Mouse (Mus musculus) CH12.LX (cell line): ENCODE measurements around the gene Gm27021. TPM values are rescaled to one million over a fixed set of nuclear protein-coding genes. Genes with fewer than 3 reads are reported as not detected.

Experiments used
- DNase-seq: peaks from one replicate; pipeline ENCODE4 v3.0.0-alpha.2; 2013; ENCODE audit errors: extremely low read depth
- H3K27ac ChIP-seq: 2 replicates; pipeline ENCODE4 v1.5.1; 2012; ENCODE audit warnings: low read depth, mild to moderate bottlenecking, control low read depth, moderate library complexity; ENCODE audit not compliant: insufficient read depth
- H3K27me3 ChIP-seq: replicated peaks from 2 replicates; pipeline ENCODE3; 2012; ENCODE audit warnings: inconsistent platforms
- H3K36me3 ChIP-seq, 2 experiments: replicated peaks in 1 of 2; 2 replicates each; pipeline versions ENCODE3 to v1.6.1; 2012; ENCODE audit warnings: inconsistent platforms in 1 of 2, low read length in 1 of 2, mild to moderate bottlenecking in 1 of 2, mixed read lengths in 1 of 2, moderate library complexity in 1 of 2; ENCODE audit not compliant: control insufficient read depth in 1 of 2, insufficient read depth in 1 of 2
- H3K4me1 ChIP-seq, 2 experiments: 2 replicates each; pipeline ENCODE4 v1.6.1; 2012; ENCODE audit warnings: inconsistent platforms in 1 of 2, moderate library complexity in 1 of 2; ENCODE audit not compliant: insufficient read depth in 2 of 2, control insufficient read depth in 1 of 2
- H3K4me2 ChIP-seq: 2 replicates; pipeline ENCODE4 v1.6.1; 2012; ENCODE audit warnings: low read depth, mild to moderate bottlenecking, control low read depth; ENCODE audit not compliant: poor library complexity, insufficient read depth, severe bottlenecking
- H3K4me3 ChIP-seq, 3 experiments: fragments of 150-350 bp in 1 of 3; sonication (generic) in 1 of 3; replicated peaks in 1 of 3; 2 replicates each; pipeline versions ENCODE3 to v1.5.1; 2011 to 2012; ENCODE audit warnings: low read depth in 2 of 3, low read length in 2 of 3, mild to moderate bottlenecking in 2 of 3, moderate library complexity in 2 of 3, control low read depth in 1 of 3, improper control_type of control experiment in 1 of 3, inconsistent platforms in 1 of 3, mixed read lengths in 1 of 3; ENCODE audit not compliant: poor library complexity in 1 of 3
- H3K79me2 ChIP-seq: replicated peaks from 2 replicates; pipeline ENCODE4 v1.6.1; 2012; ENCODE audit warnings: mild to moderate bottlenecking, moderate library complexity; ENCODE audit not compliant: control insufficient read depth, poor library complexity, insufficient read depth, severe bottlenecking; ENCODE audit errors: extremely low read depth
- H3K9ac ChIP-seq: 2 replicates; pipeline ENCODE4 v1.6.1; 2012; ENCODE audit warnings: low read depth, mild to moderate bottlenecking, control low read depth, moderate library complexity; ENCODE audit not compliant: insufficient read depth
- H3K9me3 ChIP-seq: replicated peaks from 2 replicates; pipeline ENCODE3; 2012; ENCODE audit warnings: low read length, inconsistent platforms, mixed read lengths
- BHLHE40 ChIP-seq: IDR thresholded peaks from 2 replicates; pipeline ENCODE4 v1.6.1; 2011; ENCODE audit warnings: mild to moderate bottlenecking, low read depth, low read length, improper control_type of control experiment
- CHD1 ChIP-seq: IDR thresholded peaks from 2 replicates; pipeline ENCODE4 v1.6.1; 2012; ENCODE audit warnings: low read depth, low read length, improper control_type of control experiment, inconsistent platforms
- CHD2 ChIP-seq: IDR thresholded peaks from 2 replicates; pipeline ENCODE4 v1.6.1; 2011; ENCODE audit warnings: low read length, improper control_type of control experiment
- CTCF ChIP-seq, 2 experiments: IDR thresholded peaks in 1 of 2; conservative IDR thresholded peaks in 1 of 2; 2 replicates each; pipeline ENCODE4 v1.5.1; 2011 to 2012; ENCODE audit warnings: low read depth in 2 of 2, low read length in 2 of 2, improper control_type of control experiment in 1 of 2, inconsistent platforms in 1 of 2, mild to moderate bottlenecking in 1 of 2, moderate library complexity in 1 of 2
- E2F4 ChIP-seq: IDR thresholded peaks from 2 replicates; pipeline ENCODE4 v1.6.1; 2011; ENCODE audit warnings: low read depth, low read length, improper control_type of control experiment; ENCODE audit not compliant: insufficient replicate concordance
- ELF1 ChIP-seq: IDR thresholded peaks from 2 replicates; pipeline ENCODE4 v1.6.1; 2014; ENCODE audit warnings: low read depth, mild to moderate bottlenecking, inconsistent platforms, low read length, improper control_type of control experiment
- EP300 ChIP-seq: IDR thresholded peaks from 2 replicates; pipeline ENCODE4 v1.6.1; 2011; ENCODE audit warnings: low read length, improper control_type of control experiment
- GABPA ChIP-seq: IDR thresholded peaks from 2 replicates; pipeline ENCODE4 v1.6.1; 2012; ENCODE audit warnings: low read depth, low read length, improper control_type of control experiment, inconsistent platforms; ENCODE audit not compliant: insufficient replicate concordance
- HCFC1 ChIP-seq: IDR thresholded peaks from 2 replicates; pipeline ENCODE4 v1.6.1; 2012; ENCODE audit warnings: low read depth, mild to moderate bottlenecking, inconsistent platforms, low read length, improper control_type of control experiment
- IRF4 ChIP-seq: IDR thresholded peaks from 2 replicates; pipeline ENCODE4 v1.6.1; 2014; ENCODE audit warnings: low read depth, mild to moderate bottlenecking, inconsistent platforms, low read length, improper control_type of control experiment
- JUN ChIP-seq: IDR thresholded peaks from 2 replicates; pipeline ENCODE4 v1.6.1; 2011; ENCODE audit warnings: low read depth, mild to moderate bottlenecking, low read length, improper control_type of control experiment, moderate library complexity; ENCODE audit not compliant: insufficient read depth
- JUND ChIP-seq: conservative IDR thresholded peaks from 2 replicates; pipeline ENCODE4 v1.6.1; 2011; ENCODE audit warnings: low read depth, low read length, improper control_type of control experiment
- KAT2A ChIP-seq: IDR thresholded peaks from 2 replicates; pipeline ENCODE4 v1.6.1; 2012; ENCODE audit warnings: low read length, improper control_type of control experiment, inconsistent platforms; ENCODE audit not compliant: insufficient replicate concordance
- MAX ChIP-seq: IDR thresholded peaks from 2 replicates; pipeline ENCODE4 v1.6.1; 2011; ENCODE audit warnings: low read length, improper control_type of control experiment
- MEF2A ChIP-seq: IDR thresholded peaks from 2 replicates; pipeline ENCODE4 v1.6.1; 2014; ENCODE audit warnings: low read depth, mild to moderate bottlenecking, inconsistent platforms, low read length, improper control_type of control experiment, borderline replicate concordance
- NELFE ChIP-seq: IDR thresholded peaks from 2 replicates; pipeline ENCODE4 v1.6.1; 2011; ENCODE audit warnings: low read depth, low read length, improper control_type of control experiment
- NRF1 ChIP-seq: IDR thresholded peaks from 2 replicates; pipeline ENCODE4 v1.6.1; 2014; ENCODE audit warnings: low read depth, mild to moderate bottlenecking, inconsistent platforms, low read length, improper control_type of control experiment, moderate library complexity
- PAX5 ChIP-seq: IDR thresholded peaks from 2 replicates; pipeline ENCODE4 v1.6.1; 2012; ENCODE audit warnings: low read length, inconsistent platforms, mixed read lengths
- RAD21 ChIP-seq: IDR thresholded peaks from 2 replicates; pipeline ENCODE4 v1.6.1; 2011; ENCODE audit warnings: low read depth, mild to moderate bottlenecking, low read length, improper control_type of control experiment, moderate library complexity
- RCOR1 ChIP-seq: conservative IDR thresholded peaks from 2 replicates; pipeline ENCODE4 v1.6.1; 2012; ENCODE audit warnings: low read depth, mild to moderate bottlenecking, inconsistent platforms, low read length, improper control_type of control experiment
- SIN3A ChIP-seq: IDR thresholded peaks from 2 replicates; pipeline ENCODE4 v1.6.1; 2012; ENCODE audit warnings: low read length, improper control_type of control experiment, inconsistent platforms
- SMC3 ChIP-seq: IDR thresholded peaks from 2 replicates; pipeline ENCODE4 v1.6.1; 2011; ENCODE audit warnings: low read depth, low read length, improper control_type of control experiment
- TCF12 ChIP-seq: IDR thresholded peaks from 2 replicates; pipeline ENCODE4 v1.6.1; 2014; ENCODE audit warnings: low read depth, mild to moderate bottlenecking, inconsistent platforms, low read length, improper control_type of control experiment
- USF2 ChIP-seq: conservative IDR thresholded peaks from 2 replicates; pipeline ENCODE4 v1.6.1; 2011; ENCODE audit warnings: low read depth, low read length, improper control_type of control experiment
- ZMIZ1 ChIP-seq: IDR thresholded peaks from 2 replicates; pipeline ENCODE4 v1.6.1; 2012; ENCODE audit warnings: low read depth, mild to moderate bottlenecking, inconsistent platforms, low read length, improper control_type of control experiment
- ZNF384 ChIP-seq: IDR thresholded peaks from 2 replicates; pipeline ENCODE4 v1.6.1; 2012; ENCODE audit warnings: low read depth, low read length, improper control_type of control experiment, inconsistent platforms
- dilution Hi-C: fragments of 300-500 bp; cut with MboI; formaldehyde crosslinking; loops from 2 replicates; pipeline ENCODE4 v1.14.3; 2020; ENCODE audit warnings: low sequenced_read_pairs; ENCODE audit not compliant: extremely low pct_unique_long_range_greater_than_20kb, extremely low pct_ligation_motif_present
- in situ Hi-C: fragments of 300-500 bp; cut with MboI; formaldehyde crosslinking; loops from 3 replicates; pipeline ENCODE4 v1.14.3; 2019; ENCODE audit warnings: low sequenced_read_pairs, low pct_ligation_motif_present, low pct_unique_long_range_greater_than_20kb, mixed read lengths
- polyA plus RNA-seq: library from polyadenylated mRNA; unstranded; fragments of >175 nt; gene quantifications from 2 replicates; pipeline ENCODE4 v1.2.1, GENCODE M21; 2012; ENCODE audit warnings: low read depth; ENCODE audit not compliant: insufficient read length
- total RNA-seq, 2 experiments: library from RNA; depleted of rRNA; stranded (reverse); fragments of 300-350 nt in 1 of 2; fragments of >200 nt in 1 of 2; gene quantifications; 2 replicates each; pipeline ENCODE4 v1.2.3; 2012 to 2014

The Gm27021 gene
- total and polyA plus RNA-seq, 3 experiments: 1.0 to 1.1 TPM; not detected in 1

GRCm38 (mm10) chr8:120569939-120570715 lies 97.8 kb downstream of the Gm27021 start:
- Histone ChIP-seq H3K9ac (no peak overlapping the region), H3K27ac (no peak overlapping the region), H3K9me3 (peaks cover 4% of the 10 kb centered on the region), H3K27me3 (no peaks in the 10 kb centered on the region), H3K4me1 (peaks cover 0 to 18% of the 10 kb centered on the region in 2 experiments; a peak in 2 of 4 replicates), H3K79me2 (no peaks in the 10 kb centered on the region; the same call in 1 of the 2 replicates), H3K36me3 (peaks cover 97 to 100% of the 10 kb centered on the region in 2 experiments), H3K4me3 (no peak overlapping the region), H3K4me2 (no peak overlapping the region)
- no peak for TF ChIP-seq RCOR1
- TF ChIP-seq EP300: no peak
- TF ChIP-seq E2F4: no peak
- TF ChIP-seq RAD21: peak; percentile 46
- TF ChIP-seq BHLHE40: no peak
- 0 out of 2 replicates have a peak, but pooled peaks have one; percentile 19 for TF ChIP-seq ELF1
- TF ChIP-seq KAT2A: no peak
- no peak for TF ChIP-seq CHD1
- no peak for TF ChIP-seq GABPA
- TF ChIP-seq IRF4: no peak
- no peak for TF ChIP-seq HCFC1
- no peak for TF ChIP-seq NRF1
- TF ChIP-seq TCF12: no peak
- no peak for TF ChIP-seq ZNF384
- no peak; the same call in 1 of the 2 replicates for TF ChIP-seq MEF2A
- TF ChIP-seq CTCF (conservative IDR thresholded peaks at IDR 0.05 in 1 of 2, IDR thresholded peaks at IDR 0.05 in 1 of 2; ENCODE audit: low read depth in 2 of 2, low read length in 2 of 2): peak; percentile 79 to 93
- no peak for TF ChIP-seq PAX5
- no peak for TF ChIP-seq NELFE
- no peak for TF ChIP-seq SIN3A
- no peak for TF ChIP-seq CHD2
- no peak for TF ChIP-seq JUND
- TF ChIP-seq SMC3: peak; percentile 75
- no peak for TF ChIP-seq USF2
- no peak for TF ChIP-seq MAX
- TF ChIP-seq JUN: no peak
- TF ChIP-seq ZMIZ1: no peak
- dilution Hi-C loops (no loop called here), in situ Hi-C loops (no loop called here)
- peak; percentile 55 for DNase-seq
